10 mouse cellular contexts compared by ENCODE assay signal in the genomic region with DNA sequence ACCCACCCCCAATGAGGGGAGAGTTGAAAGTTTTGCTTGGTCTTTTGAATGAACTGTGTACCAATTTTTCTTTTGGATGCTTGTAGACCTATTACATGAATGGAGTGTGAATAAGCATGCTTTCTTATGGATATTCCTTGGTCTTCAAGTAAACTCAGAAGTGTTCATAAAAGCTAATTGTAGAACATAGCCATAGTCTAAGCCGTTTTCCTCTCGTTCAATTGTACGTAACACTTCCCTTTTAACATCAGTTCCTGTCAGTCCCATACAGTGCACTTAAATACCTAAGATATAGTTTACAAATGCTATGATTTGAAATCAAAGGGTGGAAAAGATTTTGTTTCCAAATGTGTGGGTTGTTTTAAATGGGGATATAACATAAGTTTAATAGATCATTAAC. TPM values are rescaled to one million over a fixed set of nuclear protein-coding genes. Genes with fewer than 3 reads are reported as not detected.
DNase-seq lines count a peak whose midpoint lies in the region; ATAC-seq lines count a peak whose summit lies in the region.
"Had no signal": no experiment of that assay in that cellular context is flagged by ENCODE, and none has a peak within 500 bp of the region (broad histone marks: within the 10 kb centered on the region; RNA-seq: fewer than 3 reads in every experiment).

No protein-coding gene starts in this region.

- no peaks in the 10 kb centered on the region for H3K27me3 ChIP-seq in neural tube, embryonic 11.5 days (ENCODE audit: control insufficient read depth, insufficient read depth, low read length)
- H3K27me3 ChIP-seq in forebrain, embryonic 16.5 days (replicated peaks; ENCODE audit: control insufficient read depth, insufficient read depth, low read length): no peaks in the 10 kb centered on the region
- no peaks in the 10 kb centered on the region for H3K27me3 ChIP-seq in liver, embryonic 13.5 days

- no peak for DNase-seq in neural tube, embryonic 11.5 days (ENCODE audit: low spot score)
- no peak for DNase-seq in neural tube, embryonic 10.5 days (ENCODE audit: extremely low spot score, low spot score)
- no peak for DNase-seq in liver, embryonic 13.5 days
- DNase-seq in left cerebral cortex, adult 8-10 months (ENCODE audit: low spot score in 2 of 2): no peak
- no peak for DNase-seq in right cerebral cortex, adult 18-20 months
- DNase-seq in gastrocnemius, postnatal 25 days: no peak
- DNase-seq: cerebellum, adult 9-10 months; thymus, adult 2 months had no signal

- H3K27ac ChIP-seq in neural tube, embryonic 11.5 days (ENCODE audit: low read depth, low read length): no peak overlapping the region
- no peak overlapping the region for H3K27ac ChIP-seq in forebrain, embryonic 16.5 days (ENCODE audit: low read length)
- no peak overlapping the region for H3K27ac ChIP-seq in liver, embryonic 13.5 days

- peak overlapping the region; percentile 58; the same call in 1 of the 2 replicates for H3K4me2 ChIP-seq in neural tube, embryonic 11.5 days (ENCODE audit: low read depth)
- H3K4me2 ChIP-seq in forebrain, embryonic 16.5 days (ENCODE audit: low read length): peak overlapping the region; percentile 88
- peak overlapping the region; percentile 91 for H3K4me2 ChIP-seq in liver, embryonic 13.5 days

- H3K9ac ChIP-seq in neural tube, embryonic 11.5 days (ENCODE audit: low read length): no peak overlapping the region
- no peak overlapping the region for H3K9ac ChIP-seq in forebrain, embryonic 16.5 days (replicated peaks; ENCODE audit: low read depth, low read length)
- peak overlapping the region; percentile 99 for H3K9ac ChIP-seq in liver, embryonic 13.5 days

- 82% methylated on average over 3 of the region's 3 CpGs for WGBS in neural tube, embryonic 11.5 days
- 15% methylated on average over 3 of the region's 3 CpGs for WGBS in forebrain, embryonic 16.5 days
- 38% methylated on average over 3 of the region's 3 CpGs for WGBS in liver, embryonic 13.5 days (ENCODE audit: insufficient replicate concordance)

- ATAC-seq in neural tube, embryonic 11.5 days (ENCODE audit: insufficient read depth, low FRiP score, low TSS enrichment): no peak
- ATAC-seq in forebrain, embryonic 16.5 days: no peak
- ATAC-seq in liver, embryonic 13.5 days (ENCODE audit: low read depth): no peak

- no peaks in the 10 kb centered on the region for H3K9me3 ChIP-seq in neural tube, embryonic 11.5 days (ENCODE audit: control insufficient read depth, low read length)
- H3K9me3 ChIP-seq in forebrain, embryonic 16.5 days (ENCODE audit: control insufficient read depth, low read length): no peaks in the 10 kb centered on the region
- H3K9me3 ChIP-seq in liver, embryonic 13.5 days (replicated peaks): no peaks in the 10 kb centered on the region

- H3K4me1 ChIP-seq in neural tube, embryonic 11.5 days (ENCODE audit: control insufficient read depth, insufficient read depth, low read length): peaks cover 17% of the 10 kb centered on the region
- peaks cover 25% of the 10 kb centered on the region for H3K4me1 ChIP-seq in forebrain, embryonic 16.5 days (replicated peaks; ENCODE audit: control insufficient read depth, insufficient read depth, low read length)
- H3K4me1 ChIP-seq in liver, embryonic 13.5 days (replicated peaks): peaks cover 37% of the 10 kb centered on the region

- no peaks in the 10 kb centered on the region for H3K36me3 ChIP-seq in neural tube, embryonic 11.5 days (ENCODE audit: control insufficient read depth, insufficient read depth, low read length)
- H3K36me3 ChIP-seq in forebrain, embryonic 16.5 days (ENCODE audit: control insufficient read depth, insufficient read depth): peaks cover 13% of the 10 kb centered on the region
- H3K36me3 ChIP-seq in liver, embryonic 13.5 days: peaks cover 45% of the 10 kb centered on the region

- no peak overlapping the region for H3K4me3 ChIP-seq in neural tube, embryonic 11.5 days (ENCODE audit: low read depth, low read length)
- no peak overlapping the region; the same call in 1 of the 2 replicates for H3K4me3 ChIP-seq in forebrain, embryonic 16.5 days (replicated peaks; ENCODE audit: low read length)
- H3K4me3 ChIP-seq in liver, embryonic 13.5 days (replicated peaks): peak overlapping the region; percentile 98

RNA-seq across cellular contexts. Expression of a gene that starts 3.2 kb away (rescaled TPM):
- polyA plus RNA-seq in neural tube, embryonic 11.5 days (2014; fragmentation: Nextera tagmentation; extraction: Ambion mirVana): 399 and 403 TPM in 2 replicates
- polyA plus RNA-seq in forebrain, embryonic 16.5 days (2015; fragmentation: Nextera tagmentation; extraction: Ambion mirVana): 297 and 302 TPM in 2 replicates
- polyA plus RNA-seq in liver, embryonic 13.5 days (2015; fragmentation: Nextera tagmentation; extraction: Ambion mirVana): 99.4 and 128 TPM in 2 replicates
- 100 to 1,000 TPM in 3 of 4 experiments, 10 to 100 TPM in 1; 98.9 to 115 (median 104) TPM for total RNA-seq in left cerebral cortex, adult 8-10 months (2022)
- 10 to 100 TPM; 29.1 to 29.7 TPM for total RNA-seq in gastrocnemius, postnatal 25 days (2021)

RNA-seq across cellular contexts. Expression of a gene that starts 3.3 kb away (rescaled TPM):
- polyA plus RNA-seq in neural tube, embryonic 11.5 days (2014; fragmentation: Nextera tagmentation; extraction: Ambion mirVana): 26.5 and 27.0 TPM in 2 replicates
- polyA plus RNA-seq in forebrain, embryonic 16.5 days (2015; fragmentation: Nextera tagmentation; extraction: Ambion mirVana): 36.3 and 39.8 TPM in 2 replicates
- polyA plus RNA-seq in liver, embryonic 13.5 days (2015; fragmentation: Nextera tagmentation; extraction: Ambion mirVana): 35.2 and 46.3 TPM in 2 replicates
- total RNA-seq in left cerebral cortex, adult 8-10 months (2022): 10 to 100 TPM; 62.7 to 70.1 (median 65.9) TPM
- 10 to 100 TPM; 43.3 to 47.7 TPM for total RNA-seq in gastrocnemius, postnatal 25 days (2021)

RNA-seq across cellular contexts. Expression of a gene that starts 47.4 kb away (rescaled TPM):
- 1.1 and 1.6 TPM in 2 replicates for polyA plus RNA-seq in neural tube, embryonic 11.5 days (2014; fragmentation: Nextera tagmentation; extraction: Ambion mirVana)
- 4.0 and 4.1 TPM in 2 replicates for polyA plus RNA-seq in forebrain, embryonic 16.5 days (2015; fragmentation: Nextera tagmentation; extraction: Ambion mirVana)
- 12.3 and 21.0 TPM in 2 replicates for polyA plus RNA-seq in liver, embryonic 13.5 days (2015; fragmentation: Nextera tagmentation; extraction: Ambion mirVana)
- total RNA-seq in left cerebral cortex, adult 8-10 months (2022): 1 to 10 TPM; 3.3 to 6.7 (median 5.0) TPM
- total RNA-seq in gastrocnemius, postnatal 25 days (2021): under 1 TPM; 0.24 to 0.59 TPM
- total RNA-seq: monocyte, adult 5-6 weeks had no signal

RNA-seq across cellular contexts. Expression of a gene that starts 52.7 kb away (rescaled TPM):
- 5.9 and 6.0 TPM in 2 replicates for polyA plus RNA-seq in neural tube, embryonic 11.5 days (2014; fragmentation: Nextera tagmentation; extraction: Ambion mirVana)
- polyA plus RNA-seq in forebrain, embryonic 16.5 days (2015; fragmentation: Nextera tagmentation; extraction: Ambion mirVana): 2.2 and 5.1 TPM in 2 replicates
- polyA plus RNA-seq in liver, embryonic 13.5 days (2015; fragmentation: Nextera tagmentation; extraction: Ambion mirVana): 1.6 and 1.8 TPM in 2 replicates
- total RNA-seq in left cerebral cortex, adult 8-10 months (2022): 1 to 10 TPM; 6.5 to 9.8 (median 7.7) TPM
- 100 to 1,000 TPM; 331 to 433 TPM for total RNA-seq in gastrocnemius, postnatal 25 days (2021)
- total RNA-seq: monocyte, adult 5-6 weeks had no signal
